Mouse (Mus musculus) Patski (cell line): ENCODE results near the gene Rfxank. TPM values are rescaled to one million over a fixed set of nuclear protein-coding genes. Genes with fewer than 3 reads are reported as not detected.

ENCODE experiments used
- ATAC-seq: fragments of 100-300 bp; one replicate; pipeline ENCODE4 v1.8.0; 2021
- CTCF ChIA-PET: fragments of 350-600 bp; sonication (Branson Sonifier 250); formaldehyde crosslinking; loops from one replicate; lab custom pipeline; 2022; ENCODE audit warnings: inconsistent platforms; lab: Charles Lee
- POLR2A ChIA-PET: fragments of 350-600 bp; sonication (Branson Sonifier 250); formaldehyde crosslinking; loops from one replicate; lab custom pipeline; 2022; ENCODE audit warnings: antibody characterized with exemption, inconsistent platforms; lab: Charles Lee
- DNase-seq: peaks from one replicate; pipeline ENCODE4 v3.0.0-alpha.2; 2011; ENCODE audit warnings: low read depth, low spot score
- H3K27me3 ChIP-seq: fragments of 371-371 bp; one replicate; pipeline ENCODE4 v1.5.1; 2021
- CTCF ChIP-seq: fragments of 100-300 bp; IDR thresholded peaks from one replicate; pipeline ENCODE4 v1.5.1; 2021
- in situ Hi-C: fragments of 300-500 bp; cut with MboI; formaldehyde crosslinking; loops from 3 replicates; pipeline ENCODE4 v1.11.1; 2018; ENCODE audit warnings: low pct_unique_long_range_greater_than_20kb, mixed read lengths
- polyA plus RNA-seq: library from polyadenylated mRNA; unstranded; gene quantifications from one replicate; pipeline ENCODE4 v1.2.3, GENCODE M21; 2021

Rfxank gene
- 19.6 TPM for polyA plus RNA-seq

DNA sequence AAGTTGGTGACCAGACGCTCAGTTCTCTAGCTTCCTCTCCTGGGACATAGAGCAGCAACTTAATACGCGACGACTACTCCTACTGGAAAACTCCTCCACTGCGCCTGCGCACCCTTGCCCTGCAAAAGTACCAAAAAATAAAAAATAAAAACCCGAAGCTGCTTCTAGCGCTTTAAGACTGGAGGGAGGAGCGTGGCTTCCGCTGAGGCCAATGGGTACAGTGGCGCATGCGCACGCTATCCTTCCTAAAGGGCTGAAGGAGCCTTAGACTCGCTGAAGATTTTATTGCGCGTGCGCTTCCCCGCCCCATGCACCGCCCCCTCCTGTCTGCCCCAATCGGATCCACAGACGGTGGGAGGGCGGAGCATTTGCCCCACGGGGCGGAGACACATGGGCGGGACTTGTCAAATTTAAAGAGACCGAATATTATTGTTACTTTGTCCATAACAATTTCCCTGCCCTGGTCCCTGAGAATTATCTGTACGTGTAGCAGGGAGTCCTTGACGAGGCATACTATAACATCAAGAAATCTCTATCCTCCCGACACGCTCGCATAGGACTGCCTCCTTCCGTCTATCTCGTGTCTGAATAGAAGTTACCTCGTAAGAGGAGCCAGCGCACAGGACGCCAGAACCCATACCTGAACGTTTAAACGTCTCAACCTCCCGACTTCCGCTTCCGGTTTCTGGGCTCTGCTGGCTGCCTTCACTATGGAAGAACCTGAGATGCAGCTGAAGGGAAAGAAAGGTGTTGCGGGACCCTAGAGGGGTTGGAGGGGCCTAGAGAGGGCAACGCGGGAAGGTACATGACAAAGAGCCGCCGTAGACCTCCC is at the start of gene Rfxank, which contains the start of the genes Borcs8 and Mef2b:
TSS of gene Rfxank (minus strand) at position 129 of the 832 bp plus-strand sequence.
TSS of gene Borcs8 (plus strand) at position 474 of the 832 bp plus-strand sequence.
TSS of gene Mef2b (plus strand) at position 686 of the 832 bp plus-strand sequence.
- peak; percentile 98 for DNase-seq
- in situ Hi-C loops, result no loop called here
- TF ChIP-seq CTCF, result no peak
- no peaks in the 10 kb centered on the region for H3K27me3 ChIP-seq
- ChIA-PET POLR2A (interaction anchor here (1.0 to 1.6 kb wide), 2 partner anchors 12 to 103 kb away, joined by 3 to 4 read pairs; no protein-coding TSS in a partner anchor), CTCF (interaction anchor here (1.1 kb wide), 1 partner anchor 9 kb away, joined by 4 read pairs; no protein-coding TSS in a partner anchor)
- ATAC-seq, result peak; percentile 91

DNA sequence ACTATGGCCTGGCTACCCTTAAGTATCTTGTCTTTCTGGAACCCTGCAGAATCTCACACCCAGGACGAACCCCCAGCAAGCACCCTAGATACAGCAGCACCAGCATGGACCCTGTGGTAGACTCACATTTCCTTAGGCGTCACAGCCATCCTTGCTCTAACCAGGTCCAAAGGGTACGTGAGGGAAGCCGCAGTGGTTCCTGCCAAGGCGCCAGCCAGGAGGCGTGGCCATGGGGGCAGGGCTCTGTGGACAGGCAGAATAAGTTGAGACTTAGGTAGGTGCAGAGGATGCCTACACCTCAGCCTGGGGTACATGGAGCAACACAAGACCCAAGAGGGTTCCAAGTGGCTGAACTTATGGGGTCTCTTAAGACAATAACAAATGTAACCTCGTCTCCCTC is 49.8 kb upstream of the Rfxank start:
- H3K27me3 ChIP-seq, result no peaks in the 10 kb centered on the region
- ATAC-seq (no peak), DNase-seq (no peak)
- ChIA-PET POLR2A (no interaction called here), CTCF (no interaction called here)
- in situ Hi-C loops, result no loop called here
- no peak for TF ChIP-seq CTCF

DNA sequence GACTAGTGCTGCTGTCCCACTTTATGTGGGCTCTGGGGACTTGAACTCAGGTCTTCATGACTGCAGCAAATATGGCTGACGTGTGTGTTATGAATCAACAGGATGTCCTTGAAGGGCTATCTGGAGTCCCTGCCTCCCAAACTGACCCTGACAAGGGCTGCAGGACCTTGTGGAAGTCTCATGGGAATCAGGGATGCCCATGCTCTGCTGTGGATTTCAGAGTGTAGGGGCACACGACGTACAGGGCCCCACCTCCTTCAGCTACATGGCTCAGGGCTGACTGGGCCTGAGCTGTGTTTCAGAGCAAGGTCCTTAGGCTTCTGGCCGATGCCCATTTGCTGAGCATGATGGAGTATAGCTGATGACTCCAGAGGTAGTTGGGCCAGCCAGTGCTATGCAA is 44.2 kb upstream of the Rfxank start:
- ChIA-PET POLR2A (interaction anchor here (0.6 kb wide), 1 partner anchor 1005 kb away, joined by 5 read pairs; no protein-coding TSS in a partner anchor), CTCF (no interaction called here)
- ATAC-seq (no peak), DNase-seq (no peak)
- in situ Hi-C loops, result no loop called here
- TF ChIP-seq CTCF, result no peak
- H3K27me3 ChIP-seq, result no peaks in the 10 kb centered on the region

DNA sequence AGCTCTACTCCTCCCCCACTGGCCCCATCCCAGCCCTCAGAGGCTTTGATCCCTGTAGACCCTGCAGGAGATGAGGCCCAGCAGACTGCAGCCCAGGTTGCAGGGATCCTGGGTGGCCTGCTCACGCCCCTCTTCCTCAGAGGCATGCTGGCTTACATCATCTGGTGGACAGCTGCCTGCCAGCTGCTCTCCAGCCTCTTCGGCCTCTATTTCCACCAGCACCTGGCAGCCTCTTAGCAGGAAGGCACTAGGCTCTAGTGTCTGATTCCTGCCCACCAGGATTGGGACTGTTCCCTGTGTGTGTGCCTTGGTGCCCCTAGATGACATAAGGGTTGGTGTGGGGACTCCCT is 42.9 kb upstream of the Rfxank start:
- in situ Hi-C loops, result no loop called here
- POLR2A ChIA-PET, result interaction anchor here (1.7 kb wide), 1 partner anchor 10 kb away, joined by 5 read pairs; the partner anchor contains the start of gene Tmem161a
- DNase-seq (no peak), ATAC-seq (no peak)
- no peak for TF ChIP-seq CTCF
- CTCF ChIA-PET, result no interaction called here
- H3K27me3 ChIP-seq, result no peaks in the 10 kb centered on the region

DNA sequence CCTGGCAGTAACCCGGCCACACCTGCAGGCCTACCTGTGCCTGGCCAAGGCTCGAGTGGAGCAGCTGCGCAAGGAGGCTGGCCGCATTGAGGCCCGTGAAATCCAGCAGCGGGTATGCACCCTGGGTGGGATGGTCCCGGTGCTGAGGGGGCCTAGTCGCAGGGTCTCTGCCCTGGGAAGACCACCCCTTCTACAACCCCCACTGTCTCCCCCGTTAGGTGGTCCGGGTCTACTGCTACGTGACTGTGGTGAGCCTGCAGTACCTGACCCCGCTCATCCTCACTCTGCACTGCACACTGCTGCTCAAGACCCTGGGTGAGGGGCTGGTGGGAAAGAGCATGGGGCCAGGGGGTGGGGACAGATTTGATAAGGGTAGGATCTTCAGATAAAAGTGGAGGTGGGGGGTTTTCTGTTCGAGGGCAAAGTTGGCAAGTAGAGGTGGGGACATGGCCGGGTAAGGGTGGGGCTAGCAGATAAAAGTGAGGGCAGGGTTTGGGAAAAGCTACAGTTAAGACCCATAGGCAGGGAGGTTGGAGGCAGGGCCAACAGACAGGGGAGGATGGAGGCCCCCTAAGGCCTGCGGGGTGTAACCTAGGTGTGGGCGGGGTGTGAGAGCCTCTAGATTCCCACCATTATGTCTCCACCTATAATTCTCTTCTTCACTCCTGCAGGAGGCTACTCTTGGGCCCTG is 42.4 kb upstream of the Rfxank start:
- no peak for DNase-seq
- in situ Hi-C loops, result no loop called here
- H3K27me3 ChIP-seq, result no peaks in the 10 kb centered on the region
- CTCF ChIA-PET, result no interaction called here
- ATAC-seq, result no peak
- TF ChIP-seq CTCF, result no peak
- POLR2A ChIA-PET, result interaction anchor here (1.7 kb wide), 1 partner anchor 9 kb away, joined by 5 read pairs; the partner anchor contains the start of gene Tmem161a

DNA sequence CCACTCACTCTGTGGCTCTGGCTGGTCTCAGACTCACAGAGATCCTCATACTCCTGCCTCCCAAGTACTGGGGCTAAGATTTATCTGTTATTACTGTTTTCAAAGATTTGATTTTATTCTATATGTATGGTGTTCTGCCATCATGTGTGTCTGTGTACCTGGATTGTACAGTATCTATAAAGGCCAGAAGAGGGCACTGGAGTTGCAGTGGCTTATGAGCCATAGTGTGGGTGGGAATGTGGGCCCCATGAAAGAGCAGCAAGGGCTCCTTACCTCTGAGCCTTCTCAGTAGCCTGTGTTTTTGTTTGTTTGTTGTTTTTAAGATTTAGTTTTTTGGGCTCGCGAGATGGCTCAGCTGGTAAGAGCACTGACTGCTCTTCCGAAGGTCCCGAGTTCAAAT is 40.1 kb upstream of the Rfxank start:
- ChIA-PET CTCF (interaction anchor here (0.6 to 1.4 kb wide), 3 partner anchors 15 to 57 kb away, joined by 3 read pairs; partner anchors contain the start of gene Slc25a42), POLR2A (no interaction called here)
- in situ Hi-C loops, result no loop called here
- DNase-seq, result no peak
- no peaks in the 10 kb centered on the region for H3K27me3 ChIP-seq
- no peak for TF ChIP-seq CTCF
- ATAC-seq, result no peak

DNA sequence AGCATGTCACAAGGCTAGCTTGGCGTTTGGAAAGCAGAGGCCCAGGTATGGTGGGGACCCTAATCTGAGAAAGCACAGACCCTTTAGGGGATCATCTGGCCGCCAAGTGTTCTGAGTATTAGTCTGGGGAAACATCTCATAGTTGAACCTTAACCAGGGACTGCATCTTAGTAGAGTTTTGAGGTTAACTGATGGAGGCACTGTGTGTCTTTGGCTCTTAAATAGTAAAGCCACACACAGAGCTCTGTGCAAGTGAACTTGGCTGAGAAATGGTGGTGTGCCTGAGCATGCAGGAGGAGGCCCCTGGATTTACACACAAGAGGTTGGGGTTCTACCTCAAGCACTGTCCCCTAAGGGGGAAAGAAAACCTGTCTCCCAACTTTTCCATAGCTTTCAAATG is 39.3 kb upstream of the Rfxank start:
- POLR2A ChIA-PET, result no interaction called here
- no peak for ATAC-seq
- CTCF ChIA-PET, result interaction anchor here (0.6 to 1.9 kb wide), 5 partner anchors 8 to 58 kb away, joined by 3 to 6 read pairs (median 3); partner anchors contain the start of gene Slc25a42
- in situ Hi-C loops, result no loop called here
- TF ChIP-seq CTCF, result no peak
- DNase-seq, result no peak
- no peaks in the 10 kb centered on the region for H3K27me3 ChIP-seq

DNA sequence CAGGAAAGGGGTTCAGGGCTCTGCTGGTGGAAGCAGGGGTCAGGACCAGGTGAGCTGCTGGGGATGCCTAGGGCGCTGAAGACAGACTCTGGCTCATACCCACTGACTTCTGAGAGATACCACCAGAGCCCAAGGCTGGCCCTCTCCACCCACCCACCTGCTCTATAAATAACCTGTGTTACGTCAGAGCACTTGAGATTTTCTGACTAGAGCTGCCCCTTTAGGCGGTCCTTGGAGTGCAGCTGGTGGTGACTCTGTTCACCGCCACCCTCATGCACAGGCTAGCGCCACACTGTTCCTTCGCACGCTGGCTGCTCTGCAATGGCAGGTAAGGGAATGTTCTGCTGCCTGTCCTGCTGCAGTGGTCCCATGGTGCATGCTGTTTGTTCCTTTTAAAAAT is 35.1 kb upstream of the Rfxank start:
- in situ Hi-C loops, result loop anchor here (25.0 kb wide), 1 partner anchor 262 kb away; the partner anchor contains the start of genes Ndufa13, Tssk6 and Yjefn3
- ATAC-seq, result no peak
- TF ChIP-seq CTCF, result no peak
- POLR2A ChIA-PET, result no interaction called here
- CTCF ChIA-PET, result interaction anchor here (1.6 kb wide), 1 partner anchor 25 kb away, joined by 5 read pairs; no protein-coding TSS in a partner anchor
- DNase-seq, result no peak
- no peaks in the 10 kb centered on the region for H3K27me3 ChIP-seq

DNA sequence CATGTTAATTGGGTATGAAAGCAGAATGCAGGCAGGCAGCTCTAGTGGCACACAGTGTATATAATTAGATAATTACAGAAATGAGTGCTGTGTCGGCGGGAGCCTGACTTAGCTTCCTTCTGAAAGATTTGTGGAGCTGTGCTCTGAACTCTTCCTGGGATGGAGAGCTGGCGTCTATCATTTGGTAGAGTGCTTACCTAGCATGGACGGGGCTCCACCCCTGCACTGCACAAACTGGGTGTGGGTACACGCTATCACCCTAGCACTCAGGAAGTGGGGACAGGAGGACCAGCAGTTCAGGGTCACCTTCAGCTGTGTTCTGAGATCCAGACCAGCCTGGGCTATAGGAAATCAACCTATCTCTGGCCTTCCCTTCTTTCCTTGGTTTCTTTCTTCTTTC is 34.4 kb upstream of the Rfxank start:
- ATAC-seq (no peak), DNase-seq (no peak)
- ChIA-PET POLR2A (interaction anchor here (0.6 to 0.7 kb wide), 4 partner anchors 54 to 294 kb away, joined by 3 to 5 read pairs (median 4); no protein-coding TSS in a partner anchor), CTCF (interaction anchor here (1.6 kb wide), 1 partner anchor 26 kb away, joined by 5 read pairs; no protein-coding TSS in a partner anchor)
- in situ Hi-C loops, result loop anchor here (25.0 kb wide), 1 partner anchor 261 kb away; the partner anchor contains the start of genes Ndufa13, Tssk6 and Yjefn3
- no peak for TF ChIP-seq CTCF
- no peaks in the 10 kb centered on the region for H3K27me3 ChIP-seq
